Mouse (Mus musculus) thymus, postnatal 25 days (tissue): ENCODE data around the gene Tns1.

Experiments
- DNase-seq: peaks from one replicate; pipeline ENCODE4 v3.0.0; 2022

Gene Tns1

DNA sequence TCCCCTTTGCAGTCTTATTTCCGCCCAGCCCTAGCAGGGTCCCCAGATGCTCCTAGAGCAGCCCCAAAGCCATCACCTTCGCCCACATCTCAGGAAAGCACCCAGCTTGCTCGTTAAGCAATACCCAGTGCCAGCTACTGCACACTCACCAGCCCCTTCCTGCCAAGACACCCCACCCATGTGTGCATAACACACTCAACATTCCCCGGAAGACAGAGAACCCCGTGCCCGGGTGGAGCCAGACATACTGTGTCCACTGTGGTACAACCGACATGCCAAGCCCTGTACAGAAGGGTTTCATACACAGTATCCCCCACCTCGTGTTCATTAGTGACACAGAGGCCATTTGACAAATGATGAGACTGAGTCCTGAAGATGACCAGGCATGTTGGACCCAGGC lies 195.9 kb downstream of the Tns1 start:
- no peak for DNase-seq

DNA sequence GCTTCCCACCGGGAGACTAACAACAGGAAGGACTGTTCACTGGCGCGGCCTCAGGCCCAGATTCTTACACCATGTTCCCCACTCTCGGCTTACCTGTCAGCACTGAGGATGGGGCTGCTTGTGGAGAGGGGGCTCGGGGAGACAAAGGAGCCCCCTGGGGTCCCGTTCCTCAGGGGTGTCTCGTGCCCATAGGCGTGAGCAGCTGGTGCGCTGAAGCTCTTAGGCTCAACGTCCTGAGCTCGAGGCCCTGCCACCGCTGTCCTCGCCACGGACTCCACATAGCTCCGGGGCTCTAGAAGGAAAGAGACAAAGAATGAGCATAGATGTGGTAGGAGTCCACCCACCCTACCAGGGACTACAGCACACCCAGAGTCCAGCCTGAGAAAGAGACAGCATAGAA lies 196.4 kb downstream of the Tns1 start:
- DNase-seq: no peak

DNA sequence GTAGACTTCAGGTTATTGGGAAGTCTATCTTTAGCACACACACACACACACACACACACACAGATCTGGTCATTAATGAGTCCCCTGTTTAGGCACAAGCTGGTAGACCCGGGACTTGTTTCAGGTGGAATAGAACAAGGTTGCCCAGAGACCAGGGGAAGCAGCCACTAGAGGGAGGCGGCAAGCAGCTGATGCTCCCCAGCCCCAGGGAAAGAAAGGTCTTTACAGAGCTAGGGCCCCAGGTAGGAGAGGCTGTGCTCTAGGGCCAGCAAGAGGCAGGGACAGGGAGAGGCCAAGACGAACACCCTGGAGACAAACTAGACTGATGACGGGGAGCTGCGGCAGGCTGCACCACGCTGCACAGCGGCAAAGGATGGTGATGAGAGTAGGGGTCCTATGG lies 198.0 kb downstream of the Tns1 start:
- DNase-seq: peak; percentile 38

DNA sequence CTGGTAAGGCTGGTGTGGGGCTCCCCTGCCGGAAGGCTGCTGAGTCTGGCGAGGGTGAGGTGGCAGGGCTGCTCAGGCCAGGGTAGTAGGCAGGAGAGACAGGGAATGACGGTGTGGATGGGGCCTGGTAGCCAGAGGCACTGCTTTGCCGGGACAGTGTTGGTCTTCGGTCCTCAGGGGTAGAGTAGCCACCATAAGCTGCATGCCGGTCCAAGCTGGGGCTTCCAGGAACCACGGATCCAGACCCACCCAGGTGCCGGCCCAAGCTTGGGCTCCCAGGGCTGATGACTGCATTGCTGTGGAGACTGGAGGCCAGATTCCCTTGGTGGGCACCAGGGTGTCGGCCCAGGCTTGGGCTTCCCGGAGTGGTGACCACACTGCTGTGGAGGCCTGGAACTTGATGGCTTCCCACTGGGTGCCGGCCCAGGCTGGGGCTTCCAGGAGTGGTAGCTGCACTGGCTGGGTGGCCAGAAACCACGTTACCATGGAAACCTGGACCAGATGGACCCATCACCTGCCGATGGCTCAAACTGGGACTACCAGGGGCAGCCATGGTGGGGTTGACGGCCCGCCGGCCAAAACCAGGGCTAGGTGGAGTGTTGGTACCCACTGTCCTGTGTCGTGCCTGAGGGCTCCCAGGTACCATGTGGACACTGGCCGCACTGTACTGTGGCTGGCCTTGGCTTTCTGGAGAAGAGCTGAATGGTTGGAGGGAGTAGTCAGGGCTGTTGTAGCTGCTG lies 199.2 kb downstream of the Tns1 start:
- no peak for DNase-seq

DNA sequence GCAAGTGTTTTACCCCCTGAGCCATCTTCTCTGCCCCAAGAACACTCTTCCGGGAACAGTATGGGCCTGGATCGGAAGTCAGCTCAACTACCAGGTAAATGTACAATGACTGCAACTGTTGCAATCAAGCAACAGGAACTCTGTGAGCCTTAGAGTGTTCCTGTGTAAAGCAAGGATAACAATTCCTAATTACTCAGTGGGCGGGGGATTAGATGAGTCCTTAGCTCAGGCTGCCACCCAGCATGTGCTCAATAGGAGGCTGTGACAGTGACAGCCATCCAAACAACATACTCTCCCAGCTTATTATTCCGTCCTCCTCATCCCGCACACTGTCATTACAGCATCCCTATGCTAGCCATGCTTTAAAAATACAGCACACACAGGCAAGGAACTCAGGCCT lies 200.0 kb downstream of the Tns1 start:
- no peak for DNase-seq

DNA sequence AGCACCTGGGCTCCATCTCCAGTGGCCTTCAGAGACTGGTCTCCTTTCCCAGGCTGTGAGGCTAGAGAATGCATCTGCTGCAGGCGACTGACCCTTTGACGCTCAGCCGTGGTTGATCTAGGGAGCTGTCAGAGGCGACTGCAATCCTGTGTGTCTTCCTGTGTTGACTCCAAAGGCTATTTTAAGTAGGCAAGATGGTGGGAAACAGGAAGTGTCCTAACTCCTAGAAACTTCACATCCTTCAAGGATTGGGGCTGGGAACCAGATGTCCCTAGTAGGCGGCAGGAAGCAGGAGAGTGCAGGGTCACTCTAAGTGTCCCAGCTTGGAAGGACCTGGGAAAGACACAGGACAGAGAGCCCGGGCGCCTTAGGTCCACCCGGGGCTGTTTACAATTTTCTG lies 201.1 kb downstream of the Tns1 start:
- DNase-seq: no peak

DNA sequence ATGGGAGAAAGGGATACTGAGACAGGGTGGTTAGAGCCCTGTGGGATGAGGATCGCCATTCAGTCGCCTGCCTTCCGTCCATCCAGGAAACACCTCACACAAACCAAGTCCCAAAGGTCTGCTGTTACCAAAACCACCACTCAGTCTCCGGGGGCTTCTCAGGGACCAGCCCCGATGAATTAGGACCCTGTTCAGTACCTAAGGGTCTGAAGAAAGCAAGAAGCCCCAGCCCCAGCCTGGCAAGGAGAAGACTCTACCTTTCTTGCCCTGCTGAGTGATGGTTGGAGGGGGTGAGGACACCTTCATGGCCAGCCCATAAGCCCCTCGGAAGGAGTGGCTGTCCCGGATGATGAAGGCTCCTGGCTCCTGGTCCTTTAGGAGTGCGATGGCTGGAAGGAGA lies 203.5 kb downstream of the Tns1 start:
- DNase-seq: no peak

DNA sequence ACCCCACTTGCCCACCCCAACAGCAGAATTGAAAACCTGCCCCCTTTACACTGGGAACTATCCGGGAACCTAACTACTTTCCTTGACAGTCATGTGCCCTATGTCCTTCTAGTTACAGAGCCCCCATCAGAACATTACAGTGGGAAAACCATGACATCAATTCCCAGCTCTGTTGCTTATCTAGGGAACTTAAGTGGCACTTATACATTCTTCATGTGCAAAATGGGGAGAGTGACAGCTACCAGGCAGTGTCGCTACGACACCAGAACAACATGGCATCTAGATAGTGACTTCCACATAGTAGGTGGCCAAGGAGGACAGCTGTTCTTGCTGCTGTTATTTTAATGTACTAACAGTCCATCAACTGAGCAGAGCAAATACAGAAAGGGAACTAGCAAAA lies 204.3 kb downstream of the Tns1 start:
- DNase-seq: no peak

DNA sequence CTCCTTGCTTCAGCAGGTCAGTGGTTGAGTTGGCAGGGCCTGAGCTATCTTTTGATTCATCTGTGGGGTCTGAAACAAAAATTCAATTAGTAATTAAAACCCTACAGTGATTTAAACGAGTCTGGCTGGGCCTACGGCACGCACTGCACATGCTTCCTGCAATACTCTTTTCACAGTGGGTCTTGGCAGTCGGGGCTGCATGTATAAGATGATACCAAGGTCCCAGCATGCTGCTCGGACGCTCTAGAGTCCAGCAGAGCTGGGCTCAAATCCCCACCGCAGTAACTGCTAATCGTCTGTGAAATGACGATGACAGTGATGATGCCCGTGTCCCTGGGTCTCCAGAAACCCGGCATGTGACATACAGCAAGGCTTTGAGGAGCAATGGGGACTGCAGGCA lies 206.2 kb downstream of the Tns1 start:
- no peak for DNase-seq

DNA sequence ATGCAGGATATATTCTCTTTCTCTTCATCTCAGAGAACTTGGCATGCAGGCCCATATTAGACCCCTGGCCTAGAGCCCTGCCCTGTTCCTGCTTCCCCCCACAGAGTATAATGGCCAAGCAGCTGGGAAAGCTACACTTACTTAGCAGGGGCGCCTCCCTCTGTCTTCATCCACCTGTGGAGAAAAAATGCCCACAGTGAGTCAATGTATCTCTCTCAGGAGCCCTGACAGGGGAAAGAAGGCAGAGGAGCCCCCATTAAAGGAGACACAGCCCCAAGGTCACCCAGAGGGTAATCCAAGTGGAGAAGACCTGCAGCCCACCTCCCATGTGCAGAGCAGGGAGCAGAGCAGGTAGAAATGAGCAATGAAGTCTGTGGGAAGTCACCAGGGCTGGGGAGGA lies 208.0 kb downstream of the Tns1 start:
- no peak for DNase-seq

DNA sequence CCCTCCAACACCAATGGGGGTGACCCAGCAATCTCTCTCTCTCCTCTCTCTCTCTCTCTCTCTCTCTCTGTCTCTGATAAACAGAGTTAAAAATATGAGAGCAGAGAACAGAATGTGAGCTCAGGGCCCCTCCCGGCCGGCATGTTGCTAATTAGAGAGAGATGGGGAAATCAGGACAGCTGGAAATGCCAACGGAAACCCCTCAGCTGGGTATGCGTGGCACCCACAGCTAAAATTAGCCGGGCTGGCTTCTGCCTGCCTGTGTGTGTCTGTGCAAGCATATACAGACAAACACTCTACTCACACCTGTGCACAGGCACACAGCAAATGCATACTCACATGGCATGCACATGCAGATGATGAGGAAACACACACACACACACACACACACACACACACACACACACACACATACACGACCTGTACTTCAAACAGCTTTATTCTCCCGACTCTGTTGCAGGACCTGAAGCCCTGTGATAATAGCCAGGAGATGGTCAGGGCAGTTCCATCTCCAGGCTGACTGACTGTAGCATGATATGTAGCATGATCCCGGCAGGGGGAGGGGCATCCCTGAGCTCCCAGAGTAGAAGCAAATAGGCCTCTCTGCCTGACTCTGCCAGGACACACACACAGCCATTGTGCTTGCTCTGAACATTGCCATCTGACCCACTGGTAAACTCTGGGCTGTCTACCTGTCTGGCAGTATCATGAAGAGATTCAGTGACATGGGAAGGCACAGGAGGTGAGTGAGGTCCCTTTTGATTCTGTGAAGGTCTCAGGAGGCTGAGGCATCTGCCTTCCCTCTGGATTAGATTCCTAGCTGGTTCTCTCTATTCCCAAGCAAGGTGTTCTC lies 208.8 kb downstream of the Tns1 start:
- no peak for DNase-seq

DNA sequence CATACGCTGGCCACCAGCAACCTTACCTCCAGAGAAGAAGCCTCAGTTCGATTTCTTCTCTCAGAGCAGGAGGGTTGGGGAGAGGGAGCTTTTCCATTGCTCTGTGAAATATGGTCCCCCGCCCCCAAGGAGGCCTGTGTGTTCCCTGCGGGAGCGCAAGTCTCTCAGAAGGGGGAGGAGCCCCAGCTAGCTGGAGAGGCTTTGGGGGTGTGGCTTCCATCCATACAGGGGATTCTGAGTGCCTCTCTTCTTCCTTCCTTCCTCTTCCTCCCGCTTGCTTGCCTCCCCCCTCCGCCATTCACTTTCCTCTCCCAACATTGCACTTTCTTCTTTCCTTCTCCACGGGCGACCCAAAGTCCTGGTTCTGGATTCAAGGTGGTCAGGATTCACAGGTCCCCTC lies 210.2 kb downstream of the Tns1 start:
- no peak for DNase-seq

DNA sequence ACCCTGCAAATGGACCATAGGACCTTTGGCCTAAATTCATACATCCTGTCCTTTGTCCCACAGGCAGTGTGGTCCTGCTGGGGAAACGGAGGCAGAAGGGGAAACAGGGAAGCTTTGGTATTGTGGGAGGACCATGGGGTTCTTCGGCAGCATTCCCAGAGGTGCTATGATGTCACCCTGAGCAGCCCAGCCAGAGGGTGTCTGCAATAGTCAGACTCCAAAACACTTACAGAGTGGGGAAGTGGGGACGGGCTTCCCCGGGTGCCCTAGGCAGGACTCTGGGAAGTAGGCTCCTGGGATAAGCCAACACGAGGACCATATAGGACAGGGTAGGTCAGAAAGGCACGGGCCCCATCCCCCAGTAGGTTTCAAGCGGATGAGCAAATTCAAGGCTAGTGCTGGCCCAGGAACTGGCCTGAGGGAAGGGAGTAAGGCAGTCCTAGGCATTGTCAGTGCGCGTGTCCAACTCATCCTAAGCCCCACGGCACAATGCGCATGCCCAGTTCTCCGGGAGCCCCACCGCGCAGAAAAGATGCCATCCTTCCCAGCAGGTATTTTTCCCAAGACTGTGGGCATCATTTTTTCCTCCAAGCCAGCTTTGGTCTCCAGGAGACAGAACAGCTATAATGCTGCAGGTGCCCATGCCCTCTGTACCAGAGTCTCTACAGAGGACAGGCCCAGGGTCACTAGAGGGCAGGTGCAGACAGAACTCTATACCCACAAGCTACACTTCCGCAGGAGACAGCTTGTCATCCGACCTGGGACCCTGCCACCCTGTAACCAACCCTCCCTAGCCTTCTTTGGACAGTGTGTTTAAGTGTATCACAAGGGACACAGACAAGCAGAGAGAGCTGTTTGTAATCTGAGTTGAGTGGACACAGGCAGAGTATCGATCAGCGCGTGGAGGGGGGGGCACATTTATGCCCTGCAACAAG lies 210.9 kb downstream of the Tns1 start:
- no peak for DNase-seq

DNA sequence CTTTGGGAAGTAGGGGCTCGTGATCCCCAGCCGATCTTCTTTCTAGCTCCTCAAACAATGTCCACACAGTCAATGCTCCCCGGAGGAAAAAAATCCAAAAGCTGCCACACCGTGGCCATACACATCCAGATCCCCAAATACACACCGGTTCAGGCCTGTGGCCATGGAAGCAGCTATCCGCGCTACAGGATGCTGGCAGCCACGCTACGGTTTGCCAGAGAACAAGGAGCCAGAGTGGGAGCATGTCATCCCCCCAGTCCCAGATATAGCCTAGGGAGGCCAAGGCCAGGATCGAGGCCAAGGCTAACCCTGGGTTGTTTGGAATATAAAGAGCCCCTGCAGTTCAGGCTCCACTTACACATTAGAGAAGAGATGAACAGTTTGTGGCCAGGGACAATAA lies 211.8 kb downstream of the Tns1 start:
- no peak for DNase-seq

DNA sequence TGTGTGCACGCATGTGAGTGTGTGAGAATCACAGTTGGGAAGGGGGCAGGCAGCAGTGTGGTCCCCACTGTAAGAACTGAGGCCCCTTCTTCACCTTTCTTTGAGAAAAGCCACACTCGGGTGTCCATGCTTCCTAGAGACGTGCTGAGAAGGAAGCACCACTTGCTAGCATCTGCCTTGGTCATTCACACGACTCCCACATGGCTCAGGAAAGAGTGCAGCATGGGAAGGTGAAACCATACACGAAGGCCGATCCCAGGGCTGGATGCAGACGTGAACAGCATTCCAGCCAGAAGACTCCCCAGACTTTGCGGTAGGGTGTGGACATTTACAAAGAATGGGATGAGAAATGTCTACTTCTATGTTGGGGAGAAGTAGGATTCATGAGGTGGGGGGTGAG lies 212.3 kb downstream of the Tns1 start:
- DNase-seq: no peak

DNA sequence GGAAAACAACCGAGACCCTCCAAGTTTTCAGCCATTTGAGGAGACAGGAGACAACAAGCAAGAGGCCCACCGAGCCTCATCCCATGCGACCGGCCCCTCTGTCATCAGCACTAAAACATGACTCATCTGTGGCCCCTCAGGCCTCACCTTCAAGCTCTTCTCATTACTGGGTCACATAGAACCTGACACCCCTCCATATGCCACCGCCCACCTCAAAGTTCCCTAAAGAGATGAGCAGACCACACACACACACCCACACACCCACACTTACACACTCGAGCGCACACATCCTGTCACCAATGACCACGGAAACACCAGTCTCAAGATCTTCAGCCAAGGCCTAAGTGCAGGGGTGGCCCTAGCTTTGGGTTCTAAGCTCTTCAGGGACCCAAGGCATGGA lies 213.5 kb downstream of the Tns1 start:
- no peak for DNase-seq

DNA sequence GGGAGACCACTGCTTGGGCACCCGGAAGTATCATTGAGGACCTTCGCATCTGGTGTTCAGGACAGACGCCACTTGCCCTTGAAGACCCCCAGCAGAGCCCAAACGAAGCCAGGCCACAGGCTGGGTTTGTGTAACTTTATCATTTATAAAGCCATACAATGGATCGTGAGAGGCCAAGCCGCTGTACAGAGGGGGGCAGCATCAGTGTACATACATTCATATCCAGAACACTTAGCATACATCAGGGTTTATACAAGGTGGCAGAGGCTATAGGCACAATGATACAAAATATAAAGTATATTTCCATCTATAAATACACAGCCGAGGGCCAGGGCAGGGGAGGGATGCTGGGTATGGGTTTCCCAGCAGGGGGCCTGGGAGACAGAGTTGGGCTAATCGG lies 214.1 kb downstream of the Tns1 start:
- no peak for DNase-seq

DNA sequence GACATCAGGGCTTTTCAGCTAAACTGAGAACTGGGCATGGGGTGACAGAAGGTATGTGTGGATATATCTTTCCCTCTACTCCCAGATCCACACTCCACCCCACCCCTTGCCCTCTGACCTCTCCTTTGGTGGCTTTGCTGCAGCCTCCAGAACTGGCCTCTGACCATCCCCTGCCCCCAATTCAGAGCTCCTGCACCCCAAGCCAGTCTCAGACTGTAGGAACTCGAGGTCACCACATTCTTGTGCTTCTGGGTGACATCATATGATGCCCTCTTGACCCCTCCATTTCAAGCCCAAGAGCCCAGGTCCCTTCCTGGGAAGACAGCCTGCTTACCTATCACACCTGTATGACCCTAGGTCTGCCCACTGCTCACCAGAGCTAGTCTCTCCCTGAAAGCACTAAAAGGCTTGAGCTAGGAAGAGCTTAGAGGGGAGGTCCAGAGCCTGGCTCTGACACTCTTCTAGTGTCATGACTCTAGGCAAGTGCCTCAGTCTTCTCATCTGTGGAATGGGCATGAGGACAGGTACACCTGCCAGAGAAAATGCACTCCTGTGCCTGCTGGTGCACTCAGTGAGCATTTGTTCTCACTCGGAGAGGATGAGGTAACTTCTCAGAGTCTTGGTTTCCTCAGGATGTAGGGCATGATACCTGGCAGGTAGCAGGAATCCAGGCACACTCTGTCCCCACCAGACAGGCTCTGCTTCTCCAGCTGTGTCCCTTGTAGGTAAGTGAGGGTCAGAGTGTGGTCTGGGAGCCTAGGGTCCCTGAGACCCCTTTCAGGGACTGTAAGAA lies 214.9 kb downstream of the Tns1 start:
- DNase-seq: no peak

DNA sequence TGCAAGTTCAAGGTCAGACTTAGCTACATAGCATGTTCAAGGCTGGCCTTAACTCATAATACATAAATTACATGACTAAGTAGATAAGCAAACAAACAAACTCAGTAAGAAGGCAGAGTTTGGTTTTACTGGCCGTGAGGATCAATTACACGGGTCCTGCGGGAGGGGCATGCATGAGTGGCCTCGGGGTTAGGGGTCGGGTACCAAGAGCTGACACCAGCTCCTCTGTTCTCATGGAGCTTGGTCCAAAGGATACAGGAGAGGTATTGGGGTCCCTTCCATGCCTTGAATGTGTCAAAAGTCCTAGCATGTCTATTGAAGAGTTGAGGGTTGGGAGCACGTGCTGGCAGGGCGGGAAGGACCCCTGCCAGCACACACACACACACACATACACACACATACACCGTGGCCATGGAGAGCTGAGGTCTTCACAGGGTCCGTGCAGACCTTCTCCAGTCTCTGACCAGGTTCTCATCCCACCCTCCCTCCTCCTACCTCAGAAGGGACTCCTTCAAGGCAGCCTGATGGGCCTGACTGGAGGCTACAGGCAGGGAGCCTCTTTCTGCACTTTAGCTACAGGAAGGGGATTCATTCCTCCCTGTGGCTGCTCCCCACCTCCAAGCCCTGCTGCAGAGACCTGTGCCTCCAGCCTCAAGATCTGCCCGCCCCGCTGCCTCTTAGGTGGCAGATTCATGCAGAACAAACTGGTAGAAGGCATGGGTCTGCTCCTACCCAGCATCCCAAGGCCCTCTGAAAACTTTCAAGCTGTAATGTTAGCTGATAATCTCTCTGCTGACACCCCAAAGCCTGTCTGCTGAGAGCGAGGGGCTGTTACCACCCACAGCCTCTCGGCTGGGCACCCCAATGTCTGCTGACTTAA lies 215.9 kb downstream of the Tns1 start:
- no peak for DNase-seq

DNA sequence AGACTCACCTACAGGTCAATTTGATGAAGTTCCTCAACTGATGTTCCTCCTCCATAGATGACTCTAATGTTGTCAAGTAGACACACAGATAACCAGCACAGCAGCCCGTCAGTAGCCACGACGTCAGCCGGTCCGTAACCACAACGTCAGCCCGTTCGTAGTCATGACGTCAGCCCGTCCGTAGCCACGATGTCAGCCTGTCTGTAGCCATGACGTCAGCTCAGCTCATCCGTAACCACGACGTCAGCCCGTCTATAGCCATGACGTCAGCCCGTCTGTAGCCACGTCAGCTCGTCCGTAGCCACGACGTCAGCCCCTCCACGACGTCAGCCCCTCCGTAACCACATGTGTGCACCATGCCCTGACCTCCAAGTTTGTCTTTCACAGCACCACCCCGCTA lies 217.1 kb downstream of the Tns1 start:
- DNase-seq: no peak

DNA sequence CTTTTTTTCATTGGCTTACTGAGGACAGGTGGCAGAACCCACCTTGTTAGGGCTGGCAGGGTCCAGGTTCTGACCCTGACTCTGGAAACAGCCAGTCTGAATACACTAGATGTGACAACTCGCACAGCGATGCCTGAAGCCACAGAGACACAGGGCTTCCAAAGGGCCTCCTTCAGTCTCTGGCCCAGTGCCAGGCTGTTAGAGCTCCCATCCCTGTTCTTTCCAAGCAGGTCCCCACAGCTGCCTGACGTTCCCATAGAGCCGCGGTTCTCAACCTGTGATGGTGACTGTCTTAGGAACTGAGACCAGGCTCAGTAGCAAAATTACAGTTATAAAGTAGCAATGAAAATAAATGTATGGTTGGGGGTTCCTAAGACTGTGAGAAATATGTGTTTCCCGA lies 217.9 kb downstream of the Tns1 start:
- DNase-seq: no peak

DNA sequence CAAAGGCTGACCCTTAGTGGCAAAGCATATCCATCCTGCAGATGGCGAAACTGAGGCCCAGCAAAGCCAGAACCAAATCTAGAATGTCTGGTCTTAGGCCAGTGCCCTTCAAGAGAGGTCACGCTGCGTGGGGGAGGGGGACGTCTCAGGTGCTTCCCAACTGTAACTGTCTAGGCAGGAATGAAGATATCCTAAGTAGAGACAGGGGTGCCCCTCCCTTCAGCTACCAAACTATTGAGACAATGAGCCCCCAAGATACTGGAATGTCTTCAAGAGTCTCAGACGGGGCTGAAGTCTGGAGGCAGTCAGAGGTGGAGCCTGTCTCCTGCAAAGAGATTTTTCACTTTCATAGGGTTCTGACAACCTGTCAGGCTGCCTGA lies 218.4 kb downstream of the Tns1 start:
- no peak for DNase-seq
